Mouse (Mus musculus) B cell, adult 2 months (primary cell): Measurements from ENCODE around the gene Arl5b.

ENCODE experiments used
- DNase-seq, 2 experiments: peaks; one replicate each; pipeline ENCODE4 v3.0.0; 2022

Gene Arl5b

GRCm38 (mm10) chr2:15112741-15113140, 63.5 kb downstream of the Arl5b start:
- no peak for DNase-seq

GRCm38 (mm10) chr2:15121217-15121680, 72.1 kb downstream of the Arl5b start:
- DNase-seq: no peak
